Mouse (Mus musculus) urinary bladder, postnatal 25 days (tissue): ENCODE data around the gene Olfr644.

Experiments
- DNase-seq: peaks from one replicate; pipeline ENCODE4 v3.0.0; 2022; ENCODE audit warnings: low spot score

The Olfr644 gene

DNA sequence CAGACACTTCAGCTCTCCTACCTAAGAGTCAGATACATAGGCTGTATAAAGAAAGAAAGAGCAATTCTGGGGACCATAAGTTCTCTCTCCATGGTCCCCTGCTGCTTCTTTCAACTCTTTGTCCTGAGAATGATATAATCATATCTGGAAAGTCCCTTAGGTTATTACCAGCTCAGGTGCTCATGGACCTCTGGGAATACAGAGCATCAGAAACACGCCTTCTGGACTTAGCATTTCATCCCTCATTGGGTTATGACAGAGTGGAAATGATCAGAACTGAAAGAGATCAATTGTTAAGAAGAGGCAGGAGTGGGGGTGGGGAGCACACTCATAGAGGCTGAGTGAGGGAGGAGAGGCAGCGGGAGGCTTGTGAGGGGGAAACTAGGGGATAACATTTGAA lies at the start of gene Olfr644:
TSS of gene Olfr644 (minus strand) at position 101 of the 400 bp plus-strand sequence.
- DNase-seq, result no peak

DNA sequence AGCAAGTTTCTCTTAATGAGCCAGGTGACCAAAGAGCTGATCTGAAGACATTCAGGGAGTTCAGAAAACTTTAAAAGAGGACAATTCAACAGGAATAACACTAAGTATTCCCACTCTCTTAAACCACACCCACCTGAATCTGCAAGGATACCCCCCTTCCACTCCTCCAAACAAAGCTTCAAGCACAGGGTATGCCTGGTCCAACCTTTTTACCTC lies 33.0 kb upstream of the Olfr644 start, which contains the start of gene Olfr646:
TSS of gene Olfr646 (plus strand) at position 117 of the 216 bp plus-strand sequence.
- no peak for DNase-seq

DNA sequence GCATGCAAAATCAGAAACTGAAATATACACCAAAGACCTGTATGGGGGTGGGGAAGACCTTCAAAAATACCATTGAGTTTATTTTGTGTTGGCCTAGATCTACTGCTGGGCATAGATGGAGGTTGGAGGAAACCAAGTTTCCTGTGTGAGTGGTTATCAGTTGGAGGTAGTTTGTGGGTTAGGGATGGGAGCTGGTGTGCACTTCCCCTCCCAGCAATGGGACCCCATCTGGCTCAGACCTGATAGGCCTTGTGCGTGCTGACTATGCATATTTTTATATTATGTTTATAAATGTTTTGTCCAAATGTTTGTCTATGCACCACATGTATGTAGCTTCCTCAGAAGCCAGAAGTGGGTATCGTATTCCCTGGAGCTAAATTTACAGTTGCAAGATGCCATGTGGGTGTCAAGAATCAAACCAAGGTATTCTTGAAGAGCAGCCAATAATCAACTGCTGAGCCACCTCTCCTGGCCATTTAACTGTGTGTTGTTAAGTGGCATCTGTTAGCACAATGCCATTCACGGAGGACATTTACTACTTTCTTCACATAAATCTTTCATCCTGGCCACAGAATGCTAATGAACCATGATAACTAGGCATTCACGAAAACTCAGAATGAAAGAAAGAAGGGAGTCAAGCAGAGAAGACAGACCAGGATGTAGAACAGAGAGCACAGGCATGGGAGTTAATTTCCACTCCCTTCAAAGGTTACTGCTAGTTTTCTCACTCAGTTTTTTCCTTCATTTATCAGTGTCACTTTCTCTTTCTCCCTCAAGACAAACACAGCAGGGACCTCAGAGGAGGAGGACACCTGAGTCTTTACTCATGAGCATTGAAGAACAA lies 32.5 kb upstream of the Olfr644 start:
- no peak for DNase-seq

DNA sequence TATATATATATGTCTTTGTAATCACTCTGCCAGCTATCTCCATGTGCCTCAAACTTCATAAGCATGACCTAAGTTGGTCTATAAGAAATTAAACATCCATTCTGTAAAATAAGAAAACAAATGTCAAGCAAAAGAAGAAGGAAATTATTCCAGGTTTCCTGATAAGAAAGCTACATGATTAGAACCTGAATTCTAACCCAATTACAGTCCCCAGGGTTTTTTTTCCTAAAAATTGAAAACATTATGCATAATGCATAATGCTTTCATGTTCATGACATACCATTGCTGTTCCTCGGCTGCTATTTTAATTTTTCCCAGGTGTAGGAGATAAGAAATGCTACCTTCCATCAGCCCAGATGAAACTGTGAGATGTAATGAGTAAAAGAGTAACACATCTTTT lies 13.7 kb upstream of the Olfr644 start, which contains the start of gene Olfr645:
TSS of gene Olfr645 (minus strand) at position 101 of the 400 bp plus-strand sequence.
- DNase-seq, result no peak

DNA sequence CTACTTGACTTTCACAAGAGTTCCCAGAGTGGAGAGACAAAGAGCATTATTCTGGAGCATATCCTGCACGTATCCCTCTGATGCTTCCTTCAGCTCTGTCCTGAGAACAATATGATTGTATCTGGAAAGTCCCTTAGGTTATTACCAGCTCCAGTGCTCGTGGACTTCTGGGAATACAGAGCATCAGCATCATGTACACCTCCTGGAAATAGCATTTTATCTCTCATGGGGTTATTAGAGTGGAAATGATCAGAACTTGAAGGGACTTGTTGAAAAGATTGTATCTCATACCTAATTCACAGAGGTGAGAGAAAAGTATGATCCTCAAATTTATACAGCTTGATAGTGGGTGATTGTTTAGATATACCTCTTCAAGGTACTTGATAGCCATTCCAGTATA lies 10.3 kb downstream of the Olfr644 start, which contains the start of gene 4930516K23Rik:
TSS of gene 4930516K23Rik (minus strand) at position 101 of the 400 bp plus-strand sequence.
- DNase-seq, result no peak

DNA sequence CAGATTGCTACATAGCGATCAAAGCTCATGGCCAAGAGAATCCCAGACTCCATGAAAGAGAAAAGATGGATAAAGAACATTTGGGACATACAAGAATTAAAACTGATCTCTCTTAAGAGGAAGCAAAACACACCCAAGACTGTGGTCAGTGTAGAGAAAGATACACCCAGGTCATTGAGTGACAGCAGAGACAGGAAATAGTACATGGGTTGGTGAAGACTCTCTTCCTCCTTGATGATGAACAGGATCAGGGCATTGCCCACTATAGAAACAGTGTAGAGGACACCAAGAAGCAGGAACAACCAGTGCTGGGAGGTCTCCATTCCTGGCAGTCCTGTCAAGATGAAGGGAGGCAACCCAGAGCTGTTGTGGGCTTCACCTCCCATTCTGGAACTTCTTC lies 12.5 kb downstream of the Olfr644 start:
- DNase-seq, result no peak

DNA sequence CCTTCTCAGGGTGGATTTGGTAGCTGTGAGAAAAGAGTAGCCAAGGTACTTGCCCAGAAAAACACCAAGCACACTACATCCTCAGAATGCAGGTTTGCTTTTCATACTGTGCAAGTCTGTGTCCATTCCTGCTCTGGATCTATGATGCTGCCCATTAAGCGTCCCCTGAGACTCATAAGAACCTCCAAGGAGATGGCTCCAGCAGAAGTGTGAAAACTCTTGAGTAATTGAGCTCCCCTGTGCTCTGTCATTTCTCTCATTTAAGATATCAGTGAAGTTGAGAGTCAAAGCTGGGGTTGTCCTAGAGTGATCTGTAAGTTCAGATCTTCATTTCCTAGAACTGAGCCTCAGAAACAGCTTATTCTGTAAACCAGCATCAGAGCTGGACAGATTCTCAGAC lies 19.1 kb downstream of the Olfr644 start, which contains the start of gene Olfr642:
TSS of gene Olfr642 (minus strand) at position 101 of the 400 bp plus-strand sequence.
- no peak for DNase-seq

DNA sequence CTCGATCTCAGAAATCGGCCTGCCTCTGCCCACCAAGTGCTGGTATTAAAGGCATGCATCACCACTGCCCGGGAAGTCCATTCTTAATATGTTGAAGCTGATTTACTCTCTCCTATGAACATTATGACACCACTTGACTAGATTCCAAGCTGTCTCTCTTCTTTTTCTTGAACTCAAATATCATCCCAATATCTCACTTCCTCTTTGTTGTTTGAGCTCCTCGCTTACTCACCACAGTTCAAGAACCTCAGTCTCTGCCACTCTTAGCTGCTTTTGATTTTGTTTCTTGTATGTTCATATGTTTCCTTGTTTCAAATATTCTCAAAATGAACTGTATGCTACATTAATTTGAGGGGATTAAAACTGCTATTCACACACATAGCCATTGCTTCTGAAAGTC lies 20.9 kb downstream of the Olfr644 start:
- DNase-seq, result no peak

DNA sequence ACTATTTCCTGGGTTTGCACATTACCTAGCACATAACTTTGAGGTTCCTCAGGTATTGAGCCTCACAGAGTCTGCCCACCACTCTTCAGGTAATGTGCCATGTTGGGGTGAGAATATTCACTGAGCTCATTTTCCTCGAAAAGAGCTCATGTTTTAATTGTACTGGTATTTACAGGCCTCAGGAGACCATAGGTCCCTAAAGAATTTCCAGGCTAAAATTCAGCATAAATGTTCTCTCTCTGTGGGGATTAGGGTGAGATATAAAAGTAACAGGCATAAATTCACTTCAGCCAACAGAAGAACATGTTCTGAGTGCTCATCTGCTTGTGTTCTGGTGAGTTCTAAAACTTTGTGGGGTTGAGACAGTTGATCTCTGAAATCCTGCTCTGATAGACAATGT lies 36.5 kb downstream of the Olfr644 start, which contains the start of gene Olfr641:
TSS of gene Olfr641 (plus strand) at position 301 of the 400 bp plus-strand sequence.
- no peak for DNase-seq

DNA sequence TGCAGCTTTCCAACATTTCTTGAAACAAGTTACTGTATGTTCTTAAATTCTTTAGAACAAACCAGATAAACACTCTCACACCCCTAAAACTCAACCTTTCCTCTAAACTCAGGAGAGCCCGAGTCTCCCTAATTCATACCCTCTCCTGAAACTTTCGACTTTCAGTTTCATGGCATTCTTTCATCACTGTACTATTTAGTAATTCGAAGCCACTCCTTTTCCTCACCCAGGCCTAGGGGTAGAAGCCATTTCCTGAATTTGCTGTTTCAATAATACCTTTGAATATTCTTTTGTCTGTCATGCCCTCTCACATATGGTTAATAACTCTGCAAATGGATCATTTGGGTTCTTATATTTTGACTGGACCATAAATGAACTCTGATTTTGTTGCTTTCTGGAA lies 44.7 kb downstream of the Olfr644 start:
- DNase-seq, result no peak

DNA sequence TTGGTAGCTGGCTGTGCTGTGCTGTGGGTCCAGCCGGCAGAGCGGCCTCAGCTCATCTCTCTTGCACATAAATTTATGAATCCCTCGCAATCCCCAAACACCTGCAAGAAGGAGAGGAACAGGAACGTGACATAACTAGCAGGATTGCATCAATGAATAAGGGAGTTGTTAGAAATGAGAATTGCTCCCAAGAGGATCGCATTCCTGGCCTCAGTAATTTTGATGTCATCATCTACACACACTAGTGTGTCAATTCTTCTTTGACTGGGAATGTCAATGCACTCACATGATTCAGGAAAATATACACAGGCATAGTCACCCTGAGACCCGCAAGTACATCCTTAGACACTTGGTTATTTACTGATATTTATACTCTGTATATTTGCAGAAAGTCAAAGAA lies 46.2 kb downstream of the Olfr644 start, which contains the start of gene Olfr640:
TSS of gene Olfr640 (minus strand) at position 101 of the 400 bp plus-strand sequence.
- no peak for DNase-seq

DNA sequence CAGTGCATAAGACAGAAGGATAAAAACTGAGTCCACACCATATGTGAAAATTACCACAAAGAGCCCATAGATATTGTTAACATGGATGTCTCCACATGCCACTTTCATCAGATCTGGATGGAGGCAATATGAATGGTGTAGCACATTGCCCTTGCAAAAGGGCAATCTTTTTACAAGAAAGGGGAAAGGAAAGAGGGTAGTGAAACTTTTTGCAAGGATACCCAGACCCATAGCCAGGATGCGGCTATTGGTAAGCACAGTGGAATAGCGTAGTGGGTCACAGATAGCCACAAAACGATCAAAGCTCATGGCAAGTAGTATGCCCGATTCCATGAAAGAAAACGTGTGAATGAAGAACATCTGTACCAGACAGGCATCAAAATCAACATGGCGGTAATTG lies 50.0 kb downstream of the Olfr644 start:
- DNase-seq, result no peak

DNA sequence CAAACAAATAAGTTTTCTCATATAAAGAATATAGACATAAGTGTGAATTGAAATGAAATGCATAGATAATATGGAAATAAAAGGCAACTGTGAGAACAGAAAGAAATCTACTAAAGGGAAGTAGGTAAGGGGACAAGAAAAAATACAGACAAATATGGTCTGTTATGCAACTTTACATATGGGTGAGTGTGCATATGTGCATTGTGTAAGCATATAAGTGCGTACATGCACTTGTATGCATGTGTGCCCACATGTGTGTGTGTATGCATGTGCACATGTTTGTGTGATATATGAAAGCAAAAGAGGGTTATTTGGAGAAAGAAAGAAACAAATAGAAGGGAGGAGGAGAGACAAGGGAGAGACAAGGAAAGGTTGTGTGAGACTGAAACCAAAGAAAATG lies 52.7 kb downstream of the Olfr644 start:
- DNase-seq, result no peak

DNA sequence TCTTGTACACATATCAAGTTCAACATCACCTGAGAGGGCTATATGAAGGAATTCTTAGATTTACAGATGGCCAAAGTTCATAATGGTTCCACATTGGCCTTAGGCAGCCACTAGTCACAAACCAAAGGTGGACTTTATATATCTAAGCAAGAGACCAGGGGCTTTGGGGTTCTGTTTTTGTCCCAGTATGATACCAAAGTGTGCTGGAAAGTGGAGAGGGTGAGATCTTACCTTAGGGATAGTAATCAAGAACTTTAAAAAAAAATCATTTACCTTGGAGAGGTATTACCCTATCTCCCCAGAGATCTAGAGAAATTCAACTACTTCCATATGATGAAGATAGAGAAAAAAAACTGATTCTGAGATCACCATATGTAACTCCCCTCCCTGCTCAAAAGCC lies 54.5 kb downstream of the Olfr644 start, which contains the start of gene Olfr639:
TSS of gene Olfr639 (minus strand) at position 101 of the 400 bp plus-strand sequence.
- no peak for DNase-seq
